Mouse (Mus musculus): ENCODE data around the gene Gata5. TPM values are rescaled to one million over a fixed set of nuclear protein-coding genes. Genes with fewer than 3 reads are reported as not detected.

Gata5 gene
- polyA plus RNA-seq, 1 experiment from 2014 or later, result 8.8 TPM

- H3K4me3 ChIP-seq (replicated peaks), result no peak overlapping the region
Measured at GRCm38 (mm10) chr2:180306009-180306408, 28.5 kb downstream of the Gata5 start.

GRCm38 (mm10) chr2:180305490-180305889 lies 29.0 kb downstream of the Gata5 start:
- H3K27ac ChIP-seq, result no peak overlapping the region
- H3K9ac ChIP-seq, result no peak overlapping the region
- H3K36me3 ChIP-seq, result no peaks in the 10 kb centered on the region
- no peaks in the 10 kb centered on the region for H3K9me3 ChIP-seq
- H3K4me2 ChIP-seq (replicated peaks), result no peak overlapping the region
- no peak for ATAC-seq
- peaks cover 9% of the 10 kb centered on the region for H3K4me1 ChIP-seq (replicated peaks)
- 81% methylated on average over 3 of the region's 3 CpGs for WGBS
- no peaks in the 10 kb centered on the region for H3K27me3 ChIP-seq (replicated peaks)
- H3K4me3 ChIP-seq (replicated peaks), result no peak overlapping the region

More at GRCm38 (mm10) chr2:180306009-180306408, 28.5 kb downstream of the Gata5 start:
- no peak overlapping the region for H3K9ac ChIP-seq
- H3K9me3 ChIP-seq, result no peaks in the 10 kb centered on the region
- no peak overlapping the region for H3K27ac ChIP-seq
- H3K4me2 ChIP-seq (replicated peaks), result no peak overlapping the region
- WGBS, result 74% methylated on average over 2 of the region's 2 CpGs
- no peaks in the 10 kb centered on the region for H3K36me3 ChIP-seq
- H3K4me1 ChIP-seq (replicated peaks), result peaks cover 6% of the 10 kb centered on the region; the same call in 1 of the 2 replicates
- H3K27me3 ChIP-seq (replicated peaks), result no peaks in the 10 kb centered on the region
- ATAC-seq, result no peak

- H3K4me3 ChIP-seq (replicated peaks), result no peak overlapping the region
- no peak for ATAC-seq
- H3K36me3 ChIP-seq, result no peaks in the 10 kb centered on the region
- H3K4me1 ChIP-seq (replicated peaks), result peaks cover 14% of the 10 kb centered on the region
- no peak overlapping the region for H3K9ac ChIP-seq
- no peaks in the 10 kb centered on the region for H3K9me3 ChIP-seq
- WGBS, result 59% methylated on average over 4 of the region's 4 CpGs
- H3K27ac ChIP-seq, result no peak overlapping the region
- H3K27me3 ChIP-seq (replicated peaks), result no peaks in the 10 kb centered on the region
- H3K4me2 ChIP-seq (replicated peaks), result no peak overlapping the region
Measured at GRCm38 (mm10) chr2:180304554-180304953, 29.9 kb downstream of the Gata5 start.

- ATAC-seq, result no peak
Measured at GRCm38 (mm10) chr2:180303468-180303867, 31.0 kb downstream of the Gata5 start.

GRCm38 (mm10) chr2:180302201-180302600 lies 32.3 kb downstream of the Gata5 start:
- H3K27me3 ChIP-seq (replicated peaks), result no peaks in the 10 kb centered on the region
- H3K9me3 ChIP-seq, result no peaks in the 10 kb centered on the region
- H3K27ac ChIP-seq, result no peak overlapping the region
- no peak for ATAC-seq
- no peak overlapping the region for H3K4me3 ChIP-seq (replicated peaks)
- peaks cover 14% of the 10 kb centered on the region for H3K4me1 ChIP-seq (replicated peaks)
- H3K9ac ChIP-seq, result no peak overlapping the region
- H3K4me2 ChIP-seq (replicated peaks), result no peak overlapping the region
- 80% methylated on average over 4 of the region's 4 CpGs for WGBS
- H3K36me3 ChIP-seq, result no peaks in the 10 kb centered on the region

More at GRCm38 (mm10) chr2:180303468-180303867, 31.0 kb downstream of the Gata5 start:
- H3K36me3 ChIP-seq, result no peaks in the 10 kb centered on the region
- H3K9me3 ChIP-seq, result no peaks in the 10 kb centered on the region
- H3K4me2 ChIP-seq (replicated peaks), result no peak overlapping the region
- H3K27ac ChIP-seq, result no peak overlapping the region
- H3K27me3 ChIP-seq (replicated peaks), result no peaks in the 10 kb centered on the region
- WGBS, result 61% methylated on average over 12 of the region's 12 CpGs
- H3K4me1 ChIP-seq (replicated peaks), result peaks cover 14% of the 10 kb centered on the region
- H3K9ac ChIP-seq, result no peak overlapping the region
- H3K4me3 ChIP-seq (replicated peaks), result no peak overlapping the region

GRCm38 (mm10) chr2:180300771-180301170 lies 33.7 kb downstream of the Gata5 start:
- Histone ChIP-seq H3K27me3 (replicated peaks) (no peaks in the 10 kb centered on the region), H3K4me2 (replicated peaks) (0 out of 2 replicates have a peak overlapping the region, but pooled peaks have one; percentile 7), H3K4me1 (replicated peaks) (peaks cover 11% of the 10 kb centered on the region; the same call in 1 of the 2 replicates), H3K36me3 (no peaks in the 10 kb centered on the region), H3K4me3 (replicated peaks) (no peak overlapping the region), H3K9me3 (no peaks in the 10 kb centered on the region), H3K9ac (no peak overlapping the region), H3K27ac (0 out of 2 replicates have a peak overlapping the region, but pooled peaks have one; percentile 52)
- 16% methylated on average over 5 of the region's 5 CpGs for WGBS
- ATAC-seq, result peak; percentile 87

GRCm38 (mm10) chr2:180300252-180300651 lies 34.2 kb downstream of the Gata5 start:
- Histone ChIP-seq H3K27me3 (replicated peaks) (no peaks in the 10 kb centered on the region), H3K9ac (no peak overlapping the region), H3K4me3 (replicated peaks) (no peak overlapping the region), H3K27ac (0 out of 2 replicates have a peak overlapping the region, but pooled peaks have one; percentile 52), H3K4me2 (replicated peaks) (no peak overlapping the region), H3K4me1 (replicated peaks) (peaks cover 11% of the 10 kb centered on the region; the same call in 1 of the 2 replicates), H3K36me3 (no peaks in the 10 kb centered on the region), H3K9me3 (no peaks in the 10 kb centered on the region)
- peak; percentile 46 for ATAC-seq
- WGBS, result 39% methylated on average over 2 of the region's 2 CpGs

- Histone ChIP-seq H3K4me2 (replicated peaks) (no peak overlapping the region), H3K4me1 (replicated peaks) (peaks cover 27% of the 10 kb centered on the region), H3K4me3 (replicated peaks) (no peak overlapping the region), H3K9ac (no peak overlapping the region), H3K36me3 (no peaks in the 10 kb centered on the region), H3K27ac (no peak overlapping the region), H3K27me3 (replicated peaks) (no peaks in the 10 kb centered on the region), H3K9me3 (no peaks in the 10 kb centered on the region)
- ATAC-seq, result no peak
- 66% methylated on average over 8 of the region's 8 CpGs for WGBS
Measured at GRCm38 (mm10) chr2:180292906-180293305, 41.6 kb downstream of the Gata5 start.

- Histone ChIP-seq H3K9me3 (no peaks in the 10 kb centered on the region), H3K4me2 (replicated peaks) (peak overlapping the region; percentile 19; the same call in 1 of the 2 replicates), H3K27ac (peak overlapping the region; percentile 64; the same call in 1 of the 2 replicates), H3K4me3 (replicated peaks) (no peak overlapping the region), H3K9ac (no peak overlapping the region), H3K36me3 (no peaks in the 10 kb centered on the region), H3K27me3 (replicated peaks) (no peaks in the 10 kb centered on the region), H3K4me1 (replicated peaks) (peaks cover 27% of the 10 kb centered on the region)
- no peak for ATAC-seq
- 41% methylated on average over 4 of the region's 4 CpGs for WGBS
Measured at GRCm38 (mm10) chr2:180292026-180292425, 42.5 kb downstream of the Gata5 start.

- no peaks in the 10 kb centered on the region for H3K27me3 ChIP-seq (replicated peaks)
- peaks cover 27% of the 10 kb centered on the region for H3K4me1 ChIP-seq (replicated peaks)
- no peak overlapping the region for H3K9ac ChIP-seq
- H3K36me3 ChIP-seq, result no peaks in the 10 kb centered on the region
- 57% methylated on average over 5 of the region's 5 CpGs for WGBS
- peak overlapping the region; percentile 64; the same call in 1 of the 2 replicates for H3K27ac ChIP-seq
- H3K4me2 ChIP-seq (replicated peaks), result 0 out of 2 replicates have a peak overlapping the region, but pooled peaks have one; percentile 19
- H3K9me3 ChIP-seq, result no peaks in the 10 kb centered on the region
- no peak overlapping the region for H3K4me3 ChIP-seq (replicated peaks)
- ATAC-seq, result peak; percentile 48
Measured at GRCm38 (mm10) chr2:180291566-180291965, 42.9 kb downstream of the Gata5 start.

- WGBS, result 51% methylated on average over 6 of the region's 6 CpGs
- Histone ChIP-seq H3K9me3 (no peaks in the 10 kb centered on the region), H3K27ac (0 out of 2 replicates have a peak overlapping the region, but pooled peaks have one; percentile 71), H3K4me1 (replicated peaks) (peaks cover 27% of the 10 kb centered on the region), H3K4me3 (replicated peaks) (no peak overlapping the region), H3K27me3 (replicated peaks) (no peaks in the 10 kb centered on the region), H3K4me2 (replicated peaks) (no peak overlapping the region), H3K36me3 (no peaks in the 10 kb centered on the region), H3K9ac (no peak overlapping the region)
- ATAC-seq, result no peak
Measured at GRCm38 (mm10) chr2:180290503-180290902, 44.0 kb downstream of the Gata5 start.

- Histone ChIP-seq H3K9me3 (no peaks in the 10 kb centered on the region), H3K9ac (peak within 1 kb of the TSS; percentile 31), H3K4me1 (replicated peaks) (peaks cover 27% of the 10 kb centered on the region), H3K36me3 (no peaks in the 10 kb centered on the region), H3K4me2 (replicated peaks) (peak within 1 kb of the TSS; percentile 62), H3K4me3 (replicated peaks) (peak within 1 kb of the TSS; percentile 30), H3K27ac (peak within 1 kb of the TSS; percentile 90), H3K27me3 (replicated peaks) (no peaks in the 10 kb centered on the region)
- 33% methylated on average over 16 of the region's 16 CpGs for WGBS
- peak; percentile 84 for ATAC-seq
Measured at GRCm38 (mm10) chr2:180289440-180290108, 44.9 kb downstream of the Gata5 start, which contains the start of gene Rbbp8nl. Rbbp8nl (minus strand) TSS chr2:180289879.

Measured in intestine, embryonic 15.5 days (tissue).